Mouse (Mus musculus): Measurements from ENCODE around the gene Tuba4a. TPM values are rescaled to one million over a fixed set of nuclear protein-coding genes. Genes with fewer than 3 reads are reported as not detected.
A peak's percentile ranks its signal among the peaks of the same experiment; 100 is the strongest.

The Tuba4a gene
- polyA plus RNA-seq, 1 experiment from 2014 or later = 372 TPM

DNA sequence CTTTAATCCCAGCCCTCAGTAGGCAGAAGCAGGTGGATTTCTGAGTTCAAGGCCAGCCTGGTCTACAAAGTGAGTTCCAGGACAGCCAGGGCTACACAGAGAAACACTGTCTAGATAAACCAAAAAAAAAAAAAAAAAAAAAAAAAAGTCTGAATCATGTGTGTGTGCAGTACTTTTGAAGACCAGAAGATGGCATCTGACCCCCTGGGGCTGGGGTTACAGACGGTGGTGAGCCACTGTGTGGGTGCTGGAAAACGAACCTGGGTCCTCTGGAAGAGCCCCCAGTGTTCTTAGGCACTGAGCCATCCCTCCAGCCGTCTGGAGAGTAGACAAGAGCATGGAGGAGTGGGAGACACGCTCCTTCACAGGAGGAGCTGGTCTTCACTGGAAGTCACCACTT lies 37.5 kb downstream of the Tuba4a start:
- ATAC-seq (ENCODE audit: insufficient read depth) = no peak
- Histone ChIP-seq H3K4me1 (replicated peaks) (peaks cover 41% of the 10 kb centered on the region), H3K9ac (no peak overlapping the region), H3K27ac (replicated peaks) (no peak overlapping the region), H3K9me3 (replicated peaks) (no peaks in the 10 kb centered on the region), H3K27me3 (no peaks in the 10 kb centered on the region), H3K4me3 (replicated peaks) (no peak overlapping the region), H3K4me2 (no peak overlapping the region), H3K36me3 (replicated peaks) (peaks cover 76% of the 10 kb centered on the region)
- WGBS (ENCODE audit: insufficient replicate concordance) = 68% methylated on average over 4 of the region's 4 CpGs

DNA sequence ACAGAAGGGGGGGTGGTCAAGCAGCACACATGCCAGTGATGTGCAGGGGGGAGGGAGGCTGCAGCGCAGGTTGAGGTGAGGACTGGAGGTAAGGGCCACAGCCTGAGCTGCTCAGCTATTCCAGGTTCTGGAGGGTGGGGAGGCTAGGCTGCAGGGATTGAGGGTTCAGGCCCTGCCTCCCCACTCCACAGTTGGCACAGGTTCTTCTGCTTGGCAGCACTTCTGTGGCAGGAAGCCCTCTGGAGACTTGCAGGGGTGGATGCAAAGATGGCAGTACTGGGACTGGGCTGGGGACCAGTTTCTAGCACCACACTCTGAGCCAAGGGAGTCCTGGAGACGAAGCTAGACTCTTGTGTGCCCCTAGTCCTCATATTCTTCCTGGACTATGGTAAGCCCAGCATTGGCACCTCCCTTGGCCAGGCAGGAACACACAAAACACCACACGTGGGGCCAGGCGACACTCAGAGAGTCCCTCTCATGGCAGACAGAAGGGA lies 38.2 kb downstream of the Tuba4a start:
- Histone ChIP-seq H3K36me3 (replicated peaks) (peaks cover 76% of the 10 kb centered on the region), H3K27me3 (no peaks in the 10 kb centered on the region), H3K27ac (replicated peaks) (peak overlapping the region; percentile 99), H3K9ac (peak overlapping the region; percentile 94; the same call in 1 of the 2 replicates), H3K4me1 (replicated peaks) (peaks cover 46% of the 10 kb centered on the region), H3K9me3 (replicated peaks) (no peaks in the 10 kb centered on the region), H3K4me3 (replicated peaks) (no peak overlapping the region), H3K4me2 (peak overlapping the region; percentile 89)
- no peak for ATAC-seq (ENCODE audit: insufficient read depth)
- WGBS (ENCODE audit: insufficient replicate concordance) = 83% methylated on average over 4 of the region's 4 CpGs

DNA sequence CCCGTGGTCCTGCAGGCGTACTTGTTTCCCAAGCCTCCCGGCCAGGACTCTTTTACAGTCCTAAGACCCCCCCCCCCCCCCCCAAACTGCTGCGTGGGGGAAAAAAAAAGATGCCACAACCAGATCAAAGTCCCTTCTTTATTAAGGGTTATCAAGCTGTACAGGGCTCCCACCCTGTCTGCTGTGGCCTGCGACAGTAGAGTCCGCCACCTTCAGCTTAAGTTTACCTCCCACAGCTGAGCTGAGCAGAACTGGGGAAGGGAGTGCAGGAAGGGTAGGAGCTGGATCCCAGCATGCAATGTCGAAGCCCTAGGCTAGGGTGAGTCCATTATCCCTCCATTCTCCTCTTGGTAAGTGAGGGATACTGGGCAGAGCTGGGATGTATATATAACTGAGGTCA lies 38.9 kb downstream of the Tuba4a start:
- Histone ChIP-seq H3K27ac (replicated peaks) (peak overlapping the region; percentile 99), H3K27me3 (no peaks in the 10 kb centered on the region), H3K9me3 (replicated peaks) (no peaks in the 10 kb centered on the region), H3K4me1 (replicated peaks) (peaks cover 46% of the 10 kb centered on the region), H3K4me3 (replicated peaks) (peak overlapping the region; percentile 68), H3K36me3 (replicated peaks) (peaks cover 76% of the 10 kb centered on the region), H3K4me2 (peak overlapping the region; percentile 89), H3K9ac (peak overlapping the region; percentile 94)
- no peak for ATAC-seq (ENCODE audit: insufficient read depth)
- WGBS (ENCODE audit: insufficient replicate concordance) = 31% methylated on average over 7 of the region's 7 CpGs

DNA sequence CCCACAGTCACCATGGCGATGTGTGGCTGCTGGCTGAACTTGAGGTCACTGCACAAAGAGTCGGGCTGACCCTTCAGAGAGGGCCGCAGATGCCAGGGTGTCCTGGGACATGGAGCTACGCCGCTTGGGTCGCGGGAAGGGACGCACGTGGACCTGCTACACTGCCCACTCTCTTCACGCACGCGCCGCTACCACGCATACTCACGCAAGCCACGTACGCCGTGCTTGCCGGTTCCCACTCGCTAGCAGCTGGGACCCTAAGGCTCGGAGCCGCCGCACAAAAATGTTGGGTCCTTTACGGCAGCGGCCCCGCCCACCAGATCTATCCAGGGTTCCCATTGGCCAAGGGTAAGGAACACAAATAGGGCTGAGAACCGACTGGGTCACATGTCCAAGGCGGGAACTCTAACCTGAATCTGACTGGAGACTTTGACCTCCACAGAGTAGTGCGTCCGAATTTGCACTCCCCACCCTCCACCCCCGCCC lies 39.5 kb downstream of the Tuba4a start, which contains the start of gene Abcb6:
Gene Abcb6, minus strand, starts transcription at position 288 of the 486 bp plus-strand sequence.
- peaks cover 76% of the 10 kb centered on the region for H3K36me3 ChIP-seq (replicated peaks)
- peak within 1 kb of the TSS; percentile 89 for H3K4me2 ChIP-seq
- peak within 1 kb of the TSS; percentile 99 for H3K27ac ChIP-seq (replicated peaks)
- H3K4me3 ChIP-seq (replicated peaks) = peak within 1 kb of the TSS; percentile 68
- peak within 1 kb of the TSS; percentile 94 for H3K9ac ChIP-seq
- no peaks in the 10 kb centered on the region for H3K9me3 ChIP-seq (replicated peaks)
- peaks cover 46% of the 10 kb centered on the region for H3K4me1 ChIP-seq (replicated peaks)
- no peaks in the 10 kb centered on the region for H3K27me3 ChIP-seq
- ATAC-seq (ENCODE audit: insufficient read depth) = peak; percentile 83
- WGBS (ENCODE audit: insufficient replicate concordance) = 0% methylated on average over 31 of the region's 31 CpGs

DNA sequence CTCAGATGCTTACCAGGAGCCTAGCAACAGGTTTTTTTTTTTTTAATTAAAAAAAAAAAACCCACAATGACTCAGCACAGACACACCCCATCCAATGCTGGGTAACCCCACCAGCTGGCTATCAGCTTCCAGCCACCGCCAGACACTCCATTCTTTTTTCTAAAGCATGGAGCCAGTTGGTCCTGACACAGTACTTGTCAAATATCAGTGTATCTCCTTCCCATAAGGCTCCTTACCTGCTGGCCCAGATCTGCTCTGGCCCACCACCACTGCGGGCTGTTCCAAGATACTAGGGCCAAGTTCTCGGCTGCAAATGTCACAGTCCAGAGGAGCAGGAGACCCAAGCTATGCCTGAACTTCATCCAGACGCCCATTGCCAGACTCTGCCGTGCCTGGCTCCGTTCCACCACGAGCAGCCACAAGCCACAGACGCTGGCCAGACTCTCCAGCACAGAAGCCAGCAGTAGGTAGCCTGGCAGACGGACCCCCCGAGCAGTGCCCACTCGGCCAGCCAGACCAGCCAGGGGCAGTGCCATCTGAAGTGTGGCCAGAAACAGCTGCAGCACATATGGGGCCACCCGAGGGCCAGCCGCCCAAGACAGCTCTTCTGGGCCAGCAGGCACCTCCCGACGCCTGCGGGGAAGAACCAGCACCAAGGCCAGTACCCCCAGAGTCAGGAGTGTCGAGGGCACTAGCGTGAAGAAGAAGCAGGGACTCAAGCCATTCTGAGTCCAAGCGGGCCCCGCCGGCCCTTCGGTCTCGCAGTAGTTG lies 40.1 kb downstream of the Tuba4a start:
- 2% methylated on average over 23 of the region's 23 CpGs for WGBS (ENCODE audit: insufficient replicate concordance)
- peak overlapping the region; percentile 89 for H3K4me2 ChIP-seq
- H3K9ac ChIP-seq = peak overlapping the region; percentile 94
- H3K27me3 ChIP-seq = no peaks in the 10 kb centered on the region
- no peaks in the 10 kb centered on the region for H3K9me3 ChIP-seq (replicated peaks)
- peak overlapping the region; percentile 99 for H3K27ac ChIP-seq (replicated peaks)
- H3K4me1 ChIP-seq (replicated peaks) = peaks cover 46% of the 10 kb centered on the region
- H3K36me3 ChIP-seq (replicated peaks) = peaks cover 76% of the 10 kb centered on the region
- ATAC-seq (ENCODE audit: insufficient read depth) = peak; percentile 76
- peak overlapping the region; percentile 68 for H3K4me3 ChIP-seq (replicated peaks)

DNA sequence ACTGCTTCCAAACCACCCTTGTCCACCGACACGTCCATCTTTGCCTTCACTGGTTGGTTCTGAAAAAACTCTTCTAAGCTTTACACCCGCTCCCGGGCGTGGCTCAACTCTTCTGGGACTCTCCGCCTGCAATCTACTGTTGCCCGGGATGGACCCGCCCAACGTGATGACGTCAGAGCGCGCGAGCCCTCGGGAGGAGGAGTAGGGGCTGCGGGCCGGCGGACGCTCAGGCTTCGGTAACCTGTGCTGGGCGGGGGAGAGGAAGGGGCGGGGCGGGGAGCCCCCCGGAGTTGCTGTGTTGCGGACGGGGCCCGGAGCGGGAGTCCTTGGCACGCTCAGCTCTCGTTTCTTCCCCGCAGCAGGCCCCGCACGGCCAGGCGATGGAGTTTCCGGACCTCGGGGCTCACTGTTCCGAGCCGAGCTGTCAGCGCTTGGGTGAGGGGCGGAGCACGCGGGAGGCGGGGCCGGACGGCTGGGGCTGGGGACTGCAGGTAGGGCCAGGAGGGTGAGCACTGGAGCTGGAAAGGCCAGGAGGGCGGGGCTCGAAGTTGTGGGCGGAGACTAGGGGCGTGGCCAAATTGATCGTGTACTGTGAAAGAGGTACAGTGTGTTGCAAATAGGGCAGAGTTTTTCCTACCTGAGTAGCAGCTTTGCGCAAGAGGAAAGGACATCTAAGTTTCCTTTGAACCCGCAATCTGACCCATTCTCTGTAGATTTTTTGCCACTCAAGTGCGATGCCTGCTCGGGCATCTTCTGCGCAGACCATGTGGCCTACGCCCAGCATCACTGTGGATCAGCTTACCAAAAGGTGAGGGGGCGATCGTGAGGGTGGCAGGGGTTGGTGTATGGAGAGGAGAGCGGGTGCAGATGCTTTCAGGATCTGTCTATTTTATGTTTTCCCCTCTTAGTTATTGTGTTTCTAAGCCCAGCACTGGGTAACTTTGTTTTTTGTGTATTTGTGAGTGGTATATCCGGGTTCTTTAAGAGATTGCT lies 50.9 kb downstream of the Tuba4a start, which contains the start of gene Zfand2b:
Gene Zfand2b, plus strand, starts transcription at position 175 of the 993 bp plus-strand sequence.
- Histone ChIP-seq H3K27ac (replicated peaks) (peak within 1 kb of the TSS; percentile 98), H3K9me3 (replicated peaks) (no peaks in the 10 kb centered on the region), H3K4me1 (replicated peaks) (peaks cover 47% of the 10 kb centered on the region), H3K4me2 (peak within 1 kb of the TSS; percentile 89), H3K36me3 (replicated peaks) (peaks cover 48% of the 10 kb centered on the region), H3K4me3 (replicated peaks) (peak within 1 kb of the TSS; percentile 91), H3K27me3 (no peaks in the 10 kb centered on the region), H3K9ac (peak within 1 kb of the TSS; percentile 91)
- 2% methylated on average over 57 of the region's 59 CpGs for WGBS (ENCODE audit: insufficient replicate concordance)
- ATAC-seq (ENCODE audit: insufficient read depth) = peak; percentile 96

DNA sequence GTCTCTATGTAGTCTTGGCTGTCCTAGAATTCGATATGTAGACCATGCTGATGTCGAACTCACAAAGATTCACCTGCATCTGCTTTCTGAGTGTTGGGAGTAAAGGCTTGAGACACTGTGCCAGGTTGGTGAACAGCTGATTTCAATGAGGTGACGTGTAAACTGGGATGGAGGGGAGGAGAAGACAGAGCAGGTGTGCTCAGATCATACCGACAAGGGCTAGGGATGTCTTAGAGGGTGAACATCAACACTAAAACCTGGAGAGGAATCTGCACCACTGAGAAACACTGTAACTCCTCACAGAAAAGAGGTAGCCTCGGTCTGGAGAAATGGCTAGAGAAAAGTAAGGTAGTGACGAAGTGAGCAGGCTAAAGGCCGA lies 51.6 kb downstream of the Tuba4a start:
- peak; percentile 19 for ATAC-seq (ENCODE audit: insufficient read depth)
- peaks cover 41% of the 10 kb centered on the region for H3K36me3 ChIP-seq (replicated peaks)
- H3K27ac ChIP-seq (replicated peaks) = peak overlapping the region; percentile 98
- H3K4me2 ChIP-seq = peak overlapping the region; percentile 89
- 6% methylated on average over 7 of the region's 7 CpGs for WGBS (ENCODE audit: insufficient replicate concordance)
- H3K4me3 ChIP-seq (replicated peaks) = peak overlapping the region; percentile 91
- H3K9me3 ChIP-seq (replicated peaks) = no peaks in the 10 kb centered on the region
- H3K27me3 ChIP-seq = no peaks in the 10 kb centered on the region
- peaks cover 47% of the 10 kb centered on the region for H3K4me1 ChIP-seq (replicated peaks)
- peak overlapping the region; percentile 91 for H3K9ac ChIP-seq

Small RNA genes lying within 50 kb of the gene (microRNA-seq; reads per million reads assigned to microRNA genes)
- not detected for gene Gm27943

Other genes with a start within 250 kb of the Tuba4a start
- gene Nhej1, start 94.7 kb downstream of the Tuba4a start, polyA plus RNA-seq (2015; fragmentation: Nextera tagmentation; extraction: Ambion mirVana) = 5.8 and 6.2 TPM in 2 replicates
- 2.1 and 2.3 TPM in 2 replicates for gene Slc23a3, start 86.0 kb downstream of the Tuba4a start, polyA plus RNA-seq (2015; fragmentation: Nextera tagmentation; extraction: Ambion mirVana)
- gene Cnppd1, start 77.2 kb downstream of the Tuba4a start, polyA plus RNA-seq (2015; fragmentation: Nextera tagmentation; extraction: Ambion mirVana) = 48.8 and 54.7 TPM in 2 replicates
- gene Retreg2, start 77.1 kb downstream of the Tuba4a start, polyA plus RNA-seq (2015; fragmentation: Nextera tagmentation; extraction: Ambion mirVana) = 55.8 and 59.7 TPM in 2 replicates
- 43.4 and 44.5 TPM in 2 replicates for gene Zfand2b, start 51.2 kb downstream of the Tuba4a start, polyA plus RNA-seq (2015; fragmentation: Nextera tagmentation; extraction: Ambion mirVana)
- gene Abcb6, start 39.5 kb downstream of the Tuba4a start, polyA plus RNA-seq (2015; fragmentation: Nextera tagmentation; extraction: Ambion mirVana) = 60.5 and 63.3 TPM in 2 replicates
- 9.7 and 10.0 TPM in 2 replicates for gene Ankzf1, start 27.7 kb downstream of the Tuba4a start, polyA plus RNA-seq (2015; fragmentation: Nextera tagmentation; extraction: Ambion mirVana)
- 24.1 and 28.1 TPM in 2 replicates for gene Atg9a, start 27.7 kb downstream of the Tuba4a start, polyA plus RNA-seq (2015; fragmentation: Nextera tagmentation; extraction: Ambion mirVana)
- gene Glb1l, start 9.1 kb downstream of the Tuba4a start, polyA plus RNA-seq (2015; fragmentation: Nextera tagmentation; extraction: Ambion mirVana) = 3.2 and 4.5 TPM in 2 replicates
- 80.2 and 84.8 TPM in 2 replicates for gene Stk16, start 9.0 kb downstream of the Tuba4a start, polyA plus RNA-seq (2015; fragmentation: Nextera tagmentation; extraction: Ambion mirVana)
- gene A630095N17Rik, start 12.2 kb upstream of the Tuba4a start, polyA plus RNA-seq (2015; fragmentation: Nextera tagmentation; extraction: Ambion mirVana) = not detected in 2 replicates
- 28.9 and 32.4 TPM in 2 replicates for gene Dnajb2, start 16.5 kb upstream of the Tuba4a start, polyA plus RNA-seq (2015; fragmentation: Nextera tagmentation; extraction: Ambion mirVana)
- 0.05 and 0.13 TPM in 2 replicates for gene Ptprn, start 44.6 kb upstream of the Tuba4a start, polyA plus RNA-seq (2015; fragmentation: Nextera tagmentation; extraction: Ambion mirVana)
- not detected in 2 replicates for gene Resp18, start 58.5 kb upstream of the Tuba4a start, polyA plus RNA-seq (2015; fragmentation: Nextera tagmentation; extraction: Ambion mirVana)
- gene Dnpep, start 98.1 kb upstream of the Tuba4a start, polyA plus RNA-seq (2015; fragmentation: Nextera tagmentation; extraction: Ambion mirVana) = 52.1 and 57.4 TPM in 2 replicates
- gene Des, start 140.5 kb upstream of the Tuba4a start, polyA plus RNA-seq (2015; fragmentation: Nextera tagmentation; extraction: Ambion mirVana) = 10.3 and 12.8 TPM in 2 replicates
- 8.7 and 9.4 TPM in 2 replicates for gene Speg, start 155.4 kb upstream of the Tuba4a start, polyA plus RNA-seq (2015; fragmentation: Nextera tagmentation; extraction: Ambion mirVana)
- gene Gmppa, start 216.1 kb upstream of the Tuba4a start, polyA plus RNA-seq (2015; fragmentation: Nextera tagmentation; extraction: Ambion mirVana) = 33.8 and 35.2 TPM in 2 replicates
- gene Asic4, start 230.6 kb upstream of the Tuba4a start, polyA plus RNA-seq (2015; fragmentation: Nextera tagmentation; extraction: Ambion mirVana) = 0.05 TPM in 1 of 2 replicates, not detected in the other

Data from liver, embryonic 15.5 days (tissue).